Mouse (Mus musculus) lung, postnatal 0 days (tissue): Measurements from ENCODE around the gene Clip2. TPM values are rescaled to one million over a fixed set of nuclear protein-coding genes. Genes with fewer than 3 reads are reported as not detected.
A peak's percentile ranks its signal among the peaks of the same experiment; 100 is the strongest.

ENCODE experiments used
- ATAC-seq: fragments of 200-750 bp; cut with Nextera tagmentation; 2 replicates; pipeline ENCODE4 v1.8.0; 2017; ENCODE audit warnings: moderate library complexity
- DNase-seq: peaks from one replicate; pipeline ENCODE4 v3.0.0-alpha.2; 2016; ENCODE audit warnings: low spot score
- H3K27ac ChIP-seq: fragments of 300-500 bp; sonication (generic); 2 replicates; pipeline ENCODE4 v1.5.1; 2014; ENCODE audit warnings: antibody characterized with exemption, mild to moderate bottlenecking, low read length, mixed read lengths
- H3K27me3 ChIP-seq: fragments of 300-500 bp; sonication (generic); replicated peaks from 2 replicates; pipeline ENCODE4 v1.6.1; 2014; ENCODE audit warnings: low read length, mixed read lengths; ENCODE audit not compliant: insufficient read depth
- H3K36me3 ChIP-seq: fragments of 300-500 bp; sonication (generic); 2 replicates; pipeline ENCODE4 v1.6.1; 2014; ENCODE audit warnings: low read length, mixed read lengths; ENCODE audit not compliant: insufficient read depth
- H3K4me1 ChIP-seq: fragments of 300-500 bp; sonication (generic); 2 replicates; pipeline ENCODE4 v1.6.1; 2014; ENCODE audit warnings: antibody characterized with exemption, low read depth, low read length, mixed read lengths; ENCODE audit not compliant: insufficient read depth
- H3K4me2 ChIP-seq: fragments of 300-500 bp; sonication (generic); replicated peaks from 2 replicates; pipeline ENCODE4 v1.6.1; 2014; ENCODE audit warnings: low read depth, mild to moderate bottlenecking, low read length, moderate library complexity, mixed read lengths
- H3K4me3 ChIP-seq: fragments of 300-500 bp; sonication (generic); 2 replicates; pipeline ENCODE4 v1.5.1; 2014; ENCODE audit warnings: low read depth, low read length
- H3K9ac ChIP-seq: fragments of 300-500 bp; sonication (generic); replicated peaks from 2 replicates; pipeline ENCODE4 v1.6.1; 2014; ENCODE audit warnings: low read depth, mild to moderate bottlenecking
- H3K9me3 ChIP-seq: fragments of 300-500 bp; sonication (generic); 2 replicates; pipeline ENCODE4 v1.6.1; 2016; ENCODE audit warnings: low read length, mixed read lengths
- CTCF ChIP-seq: IDR thresholded peaks from 2 replicates; pipeline ENCODE4 v1.5.1; 2016; ENCODE audit warnings: antibody characterized with exemption, mild to moderate bottlenecking
- EP300 ChIP-seq: IDR thresholded peaks from 2 replicates; pipeline ENCODE4 v1.6.1; 2016; ENCODE audit warnings: antibody characterized with exemption, mild to moderate bottlenecking, control low read depth
- WGBS: fragments of 180-500 bp; shearing (Covaris S2); extraction: QIAGEN DNeasy Blood & Tissue Kit; methylation state at CpG from one replicate; pipeline ENCODE4 v1.1.7; 2014; 5-methylcytosine and 5-hydroxymethylcytosine counted together
- polyA plus RNA-seq: library from polyadenylated mRNA; unstranded; fragments of >200 nt; fragmentation: Nextera tagmentation; extraction: Ambion mirVana; gene quantifications from 2 replicates; pipeline ENCODE4 v1.2.1, GENCODE M21; 2015

Gene Clip2
- polyA plus RNA-seq, 1 experiment from 2014 or later: 3.0 TPM

DNA sequence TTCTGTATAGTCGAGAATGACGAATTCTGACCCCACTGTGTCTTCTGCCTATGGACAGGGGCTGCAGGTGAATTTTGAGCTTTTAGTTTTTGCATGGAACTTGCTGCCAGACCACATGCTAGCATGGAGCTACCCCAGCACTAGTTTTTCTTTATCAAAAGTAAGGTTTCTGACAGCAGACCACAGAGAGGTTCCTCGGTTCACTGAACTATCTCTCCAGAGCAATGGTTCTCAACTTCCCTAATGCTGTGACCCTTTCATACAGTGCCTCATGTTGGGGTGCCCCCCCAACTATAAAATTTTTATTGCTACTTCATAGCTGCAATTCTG is 31.6 kb upstream of the Clip2 start:
- TF ChIP-seq CTCF (no peak), EP300 (no peak)
- H3K9me3 ChIP-seq: no peaks in the 10 kb centered on the region
- H3K4me2 ChIP-seq: no peak overlapping the region
- DNase-seq (no peak), ATAC-seq (no peak)
- H3K4me1 ChIP-seq: no peaks in the 10 kb centered on the region
- no peaks in the 10 kb centered on the region for H3K27me3 ChIP-seq
- H3K9ac ChIP-seq: no peak overlapping the region
- no peak overlapping the region for H3K4me3 ChIP-seq
- H3K36me3 ChIP-seq: no peaks in the 10 kb centered on the region
- H3K27ac ChIP-seq: no peak overlapping the region
- WGBS: 56% methylated on average over 3 of the region's 3 CpGs

DNA sequence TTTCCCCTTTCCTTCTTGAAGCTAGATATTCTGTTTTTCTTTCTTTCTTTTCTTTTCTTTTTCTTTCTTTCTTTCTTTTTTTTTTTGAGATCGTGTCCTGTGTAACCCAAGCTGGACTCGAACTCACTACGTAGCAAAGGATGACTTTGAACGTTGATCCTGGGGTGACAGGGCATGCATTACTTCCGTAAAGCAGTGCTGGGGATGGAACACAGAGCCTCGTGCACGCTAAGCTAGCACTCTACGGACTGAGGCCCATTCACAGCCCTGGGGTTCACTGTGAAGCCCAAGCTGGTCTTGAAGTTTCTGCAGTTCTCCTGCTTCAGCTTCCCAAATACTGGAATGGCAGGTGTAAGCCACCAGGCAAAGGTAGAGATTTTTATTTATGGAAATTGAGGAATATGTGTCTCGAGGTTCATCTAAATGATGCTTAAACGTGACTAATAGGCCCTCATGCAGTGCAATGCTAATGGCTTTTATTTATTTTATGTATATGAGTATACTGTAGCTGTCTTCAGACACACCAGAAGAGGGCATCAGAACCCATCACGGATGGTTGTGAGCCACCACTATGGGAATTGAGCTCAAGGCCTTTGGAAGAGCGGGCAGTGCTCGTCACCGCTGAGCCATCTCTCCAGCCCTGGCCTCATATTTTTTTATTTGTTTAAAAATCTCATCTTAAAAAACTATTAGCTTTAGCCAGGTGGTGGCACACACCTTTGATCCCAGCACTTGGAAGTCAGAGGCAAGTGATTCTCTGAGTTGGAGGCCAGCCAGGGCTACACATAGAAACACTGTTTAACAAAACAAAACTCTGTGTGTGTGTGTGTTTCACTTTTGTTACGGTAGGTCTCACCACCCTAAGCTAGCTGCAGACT is 31.0 kb upstream of the Clip2 start:
- Histone ChIP-seq H3K9ac (peak overlapping the region; percentile 59), H3K9me3 (no peaks in the 10 kb centered on the region), H3K27ac (no peak overlapping the region), H3K4me1 (no peaks in the 10 kb centered on the region), H3K36me3 (no peaks in the 10 kb centered on the region), H3K4me2 (peak overlapping the region; percentile 82), H3K27me3 (no peaks in the 10 kb centered on the region), H3K4me3 (peak overlapping the region; percentile 83)
- ATAC-seq (no peak), DNase-seq (no peak)
- TF ChIP-seq CTCF: peak; percentile 25; the same call in 1 of the 2 replicates
- no peak for TF ChIP-seq EP300
- 22% methylated on average over 15 of the region's 15 CpGs for WGBS

DNA sequence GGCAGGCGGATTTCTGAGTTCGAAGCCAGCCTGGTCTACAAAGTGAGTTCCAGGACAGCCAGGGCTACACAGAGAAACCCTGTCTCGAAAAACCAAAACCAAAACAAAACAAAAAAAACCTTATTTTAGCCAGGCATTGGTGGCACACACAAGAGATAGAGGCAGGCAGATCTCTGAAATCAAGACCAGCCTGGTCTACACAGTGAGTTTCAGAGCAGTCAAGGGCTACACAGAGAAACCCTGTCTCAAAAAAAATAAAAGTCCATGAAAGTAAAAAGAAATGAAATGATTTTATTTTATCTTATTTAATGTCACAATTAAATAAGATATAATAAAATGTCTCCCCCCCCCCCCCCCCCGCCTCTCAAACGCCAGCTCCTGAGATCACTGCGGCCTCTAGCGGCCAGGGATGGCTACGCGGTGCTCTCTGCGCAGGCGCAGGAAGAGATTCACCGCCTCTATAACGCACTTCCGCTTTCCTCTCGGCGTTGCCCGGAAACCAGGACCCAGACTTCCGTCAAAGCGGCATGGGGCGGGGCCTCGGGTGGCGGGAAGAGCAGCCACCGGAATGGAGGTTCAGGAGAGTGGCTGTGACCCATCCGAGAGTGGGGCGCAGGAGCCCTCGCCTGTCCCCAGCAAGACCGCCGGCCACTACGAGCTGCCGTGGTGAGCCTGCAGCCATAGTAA is 30.1 kb upstream of the Clip2 start:
- Histone ChIP-seq H3K9me3 (no peaks in the 10 kb centered on the region), H3K4me2 (peak overlapping the region; percentile 82), H3K27ac (no peak overlapping the region), H3K27me3 (no peaks in the 10 kb centered on the region), H3K9ac (peak overlapping the region; percentile 59), H3K4me3 (peak overlapping the region; percentile 83), H3K4me1 (no peaks in the 10 kb centered on the region), H3K36me3 (no peaks in the 10 kb centered on the region)
- ATAC-seq (peak; percentile 98), DNase-seq (peak; percentile 99)
- TF ChIP-seq EP300 (no peak), CTCF (peak; percentile 82)
- WGBS: 8% methylated on average over 28 of the region's 30 CpGs

DNA sequence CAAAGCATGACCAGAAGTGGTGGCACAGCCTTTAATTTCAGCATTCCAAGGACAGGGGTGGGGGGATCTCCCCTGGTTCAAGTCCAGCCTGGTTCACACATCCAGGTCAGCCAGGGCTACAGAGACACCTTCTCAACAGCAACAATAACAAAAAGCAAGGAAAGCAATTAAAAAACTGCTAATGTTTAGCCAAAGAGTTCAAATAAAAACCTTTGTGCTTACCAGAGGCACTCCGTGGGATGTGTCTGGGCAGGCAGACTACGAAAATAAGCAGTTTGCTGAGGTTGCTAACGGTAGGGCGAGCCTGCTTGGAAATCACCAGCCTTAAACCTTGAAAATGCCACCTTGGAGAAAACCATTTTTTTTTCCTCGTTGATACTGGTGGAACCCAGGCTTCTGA is 28.9 kb upstream of the Clip2 start, which contains the start of gene Rfc2:
Gene Rfc2 (plus strand): TSS at position 221 of the 400 bp plus-strand sequence.
- Histone ChIP-seq H3K36me3 (no peaks in the 10 kb centered on the region), H3K9me3 (no peaks in the 10 kb centered on the region), H3K4me2 (no peak within 1 kb of the TSS), H3K9ac (no peak within 1 kb of the TSS), H3K4me3 (no peak within 1 kb of the TSS), H3K27me3 (no peaks in the 10 kb centered on the region), H3K4me1 (no peaks in the 10 kb centered on the region), H3K27ac (no peak within 1 kb of the TSS)
- ATAC-seq (no peak), DNase-seq (no peak)
- 79% methylated on average over 5 of the region's 5 CpGs for WGBS
- TF ChIP-seq EP300 (no peak), CTCF (no peak)

DNA sequence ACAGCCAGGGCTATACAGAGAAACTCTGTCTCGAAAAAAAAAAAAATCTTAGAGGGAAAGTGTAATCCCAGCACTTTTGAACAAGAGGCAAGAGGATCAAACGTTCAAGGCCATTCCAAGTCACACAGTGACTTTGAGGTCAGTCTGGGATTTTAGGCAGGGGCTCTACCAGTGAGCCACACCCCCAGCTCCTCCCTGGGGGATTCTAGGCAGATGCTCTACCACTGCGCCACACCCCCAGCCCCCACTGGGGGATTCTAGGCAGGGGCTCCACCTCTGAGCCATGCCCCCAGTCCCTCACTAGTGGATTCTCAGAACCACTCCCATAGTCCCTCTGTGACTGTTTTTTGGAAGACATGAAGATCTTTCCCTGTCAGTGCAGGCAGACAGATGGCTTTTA is 26.9 kb upstream of the Clip2 start:
- WGBS: 65% methylated on average over 3 of the region's 3 CpGs

DNA sequence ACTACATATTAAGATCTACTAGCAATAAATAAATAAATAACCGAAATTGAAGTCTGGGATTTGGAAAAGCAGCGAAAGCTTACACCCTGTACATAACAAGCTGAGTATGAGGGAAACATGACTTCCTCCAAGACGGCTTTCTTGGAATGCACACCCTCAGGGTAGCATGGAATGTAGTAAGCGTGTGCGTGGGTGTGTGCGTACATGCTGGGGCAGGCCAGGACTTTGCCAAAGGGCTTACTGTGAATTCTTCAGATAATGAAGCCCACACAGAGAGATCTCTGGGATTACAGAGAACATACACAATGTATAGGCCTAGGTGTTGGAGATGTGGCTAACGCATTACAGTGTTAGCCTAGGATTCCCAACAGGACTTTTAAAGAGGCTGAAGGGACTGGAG is 25.3 kb upstream of the Clip2 start:
- Histone ChIP-seq H3K27me3 (no peaks in the 10 kb centered on the region), H3K4me2 (no peak overlapping the region), H3K9ac (no peak overlapping the region), H3K4me3 (no peak overlapping the region), H3K9me3 (no peaks in the 10 kb centered on the region), H3K27ac (no peak overlapping the region), H3K4me1 (no peaks in the 10 kb centered on the region), H3K36me3 (no peaks in the 10 kb centered on the region)
- DNase-seq: peak; percentile 32
- WGBS: 63% methylated on average over 7 of the region's 7 CpGs
- peak; percentile 62 for ATAC-seq
- TF ChIP-seq EP300 (no peak), CTCF (no peak)

More for the DNA sequence above, 26.9 kb upstream of the Clip2 start:
- ATAC-seq: no peak
- DNase-seq: no peak
- Histone ChIP-seq H3K4me1 (no peaks in the 10 kb centered on the region), H3K4me2 (no peak overlapping the region), H3K9ac (no peak overlapping the region), H3K27me3 (no peaks in the 10 kb centered on the region), H3K27ac (no peak overlapping the region), H3K36me3 (no peaks in the 10 kb centered on the region), H3K9me3 (no peaks in the 10 kb centered on the region), H3K4me3 (no peak overlapping the region)
- no peak for TF ChIP-seq EP300
- no peak for TF ChIP-seq CTCF
